Mouse (Mus musculus) B cell, adult 62 days (primary cell): Measurements from ENCODE around the gene Gm12569. TPM values are rescaled to one million over a fixed set of nuclear protein-coding genes. Genes with fewer than 3 reads are reported as not detected.

Source experiments
- total RNA-seq: library from RNA; stranded (reverse); gene quantifications from 4 replicates; pipeline ENCODE4 v1.2.4, GENCODE M21; 2023

Gene Gm12569
- total RNA-seq: not detected in 4 replicates

GRCm38 (mm10) chr11:51220308-51220707 lies at the start of gene Gm12569:
Gm12569 (plus strand) TSS chr11:51220473.

GRCm38 (mm10) chr11:51261680-51262219 lies 41.5 kb downstream of the Gm12569 start, which contains the start of gene Clk4:
Clk4 (plus strand) TSS chr11:51261730.

GRCm38 (mm10) chr11:51262342-51263285 lies 42.3 kb downstream of the Gm12569 start, which contains the start of gene BC049762:
BC049762 (minus strand) TSS chr11:51263046.

Other genes with a start within 250 kb of the Gm12569 start
- not detected in 4 replicates for gene Olfr1377, start 238.5 kb upstream of the Gm12569 start, total RNA-seq
- gene Olfr51, start 216.9 kb upstream of the Gm12569 start, total RNA-seq: not detected in 4 replicates
- not detected in 4 replicates for gene Olfr54, start 206.2 kb upstream of the Gm12569 start, total RNA-seq
- not detected in 4 replicates for gene Olfr1375, start 172.4 kb upstream of the Gm12569 start, total RNA-seq
- gene Zfp354a, start 161.2 kb upstream of the Gm12569 start, total RNA-seq: not detected in 4 replicates
- gene Clk4, start 41.3 kb downstream of the Gm12569 start, total RNA-seq: 320 to 353 TPM (median 329 TPM) in 4 replicates
- not detected in 4 replicates for gene BC049762, start 42.6 kb downstream of the Gm12569 start, total RNA-seq
- 0.78 to 1.0 TPM (median 0.82 TPM) in 4 replicates for gene Col23a1, start 69.4 kb downstream of the Gm12569 start, total RNA-seq